Mouse (Mus musculus): ENCODE results near the gene Csnk2b.
"Not testable (repeated sequence)": the region's sequence is repeated elsewhere in the genome, so short reads cannot be mapped to it uniquely, and the experiment has no call there.

Gene Csnk2b

DNA sequence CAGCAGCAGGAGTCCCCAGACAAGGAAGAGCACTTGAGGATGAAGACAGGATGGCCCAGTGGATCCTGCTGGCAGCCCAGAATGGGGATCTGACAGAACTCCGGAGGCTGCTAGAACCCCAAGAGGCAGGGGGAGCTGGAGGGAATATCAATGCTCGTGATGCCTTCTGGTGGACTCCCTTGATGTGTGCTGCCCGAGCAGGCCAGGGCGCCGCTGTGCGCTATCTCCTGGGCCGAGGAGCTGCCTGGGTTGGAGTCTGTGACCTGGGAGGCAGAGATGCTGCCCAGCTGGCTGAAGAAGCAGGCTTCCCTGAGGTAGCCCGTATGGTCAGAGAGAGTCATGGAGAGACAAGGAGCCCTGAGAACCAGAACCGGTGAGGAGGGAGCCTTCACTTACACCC, 1.4 kb upstream of the Csnk2b start:
- DNase-seq (ENCODE audit: extremely low read depth, low read depth) = not testable (repeated sequence)

GRCm38 (mm10) chr17:35121143-35121799, 582 bp downstream of the Csnk2b start, which contains the start of gene Gpank1:
Gene Gpank1 (plus strand): TSS chr17:35121455.
- peak; percentile 87 for DNase-seq (ENCODE audit: extremely low read depth, low read depth)

- no peak for DNase-seq (ENCODE audit: extremely low read depth, low read depth)
These were observed 1.1 kb downstream of the Csnk2b start for GRCm38 (mm10) chr17:35120745-35121142.

DNA sequence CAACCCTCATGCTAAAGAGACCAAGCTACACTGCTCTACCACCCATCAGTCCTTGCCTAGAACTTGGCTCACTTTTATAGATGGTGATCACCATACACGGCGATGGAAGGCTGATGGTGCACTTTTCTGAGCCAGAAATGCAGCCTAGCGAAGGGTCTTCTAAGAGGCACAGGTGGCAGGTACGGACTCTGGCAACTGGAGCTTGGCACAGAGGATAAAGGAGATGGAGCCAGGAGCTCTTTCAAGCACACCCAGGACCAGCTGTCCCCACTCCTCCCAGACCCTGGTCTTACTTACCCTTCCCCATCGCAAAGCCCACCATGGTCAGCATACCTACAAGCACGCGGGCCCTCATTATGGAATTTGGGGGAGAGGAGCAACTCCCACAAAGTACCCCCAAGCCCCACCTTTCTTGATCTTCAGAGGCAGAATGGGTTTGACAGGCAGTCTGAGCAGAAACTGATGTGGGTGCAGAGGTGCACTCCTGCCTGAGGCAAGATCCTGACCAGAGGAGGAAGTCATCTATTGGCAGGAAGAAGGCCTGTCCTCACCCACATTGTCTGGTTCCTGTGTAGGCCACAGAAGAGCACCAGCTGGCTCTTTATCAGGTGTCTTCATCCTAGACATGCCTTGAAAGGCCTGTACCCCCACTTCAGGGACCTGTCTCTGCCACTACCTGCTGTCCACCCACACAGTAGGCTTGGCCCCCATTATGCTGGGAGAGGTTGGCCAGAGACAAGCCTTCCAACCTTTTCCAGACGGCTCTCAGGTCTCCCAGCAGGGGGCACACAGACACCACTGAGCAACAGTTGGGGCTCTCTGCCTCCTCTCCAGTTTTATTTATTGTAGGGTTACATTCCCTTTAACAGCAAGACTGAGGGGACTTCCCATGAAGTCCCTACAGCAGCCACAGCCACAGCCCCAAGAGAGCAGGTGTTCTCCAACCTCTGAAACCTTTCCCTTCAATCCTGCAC, 6.5 kb downstream of the Csnk2b start, which contains the start of gene Ly6g5b:
TSS of gene Ly6g5b (minus strand) at position 383 of the 974 bp plus-strand sequence.
- peak; percentile 17 for DNase-seq (ENCODE audit: extremely low read depth, low read depth)

DNA sequence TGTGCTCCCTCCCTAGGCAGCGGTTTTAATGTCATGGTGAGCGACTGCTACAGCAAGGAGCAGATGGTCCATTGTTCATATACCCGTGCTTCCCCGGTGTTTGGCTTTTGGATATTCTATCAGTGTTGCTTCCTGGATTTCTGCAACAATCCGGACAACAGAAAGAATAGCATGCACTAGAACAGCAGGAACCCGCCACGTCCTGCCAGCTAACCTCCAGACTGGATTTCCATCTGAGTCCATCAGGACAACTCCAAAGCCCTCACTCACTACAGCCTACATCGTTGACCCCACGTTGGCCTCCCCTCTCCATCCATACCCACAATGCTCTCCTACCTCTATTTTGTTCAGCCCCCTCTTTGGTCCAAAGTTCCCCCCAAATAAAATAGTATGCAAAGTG, 10.1 kb downstream of the Csnk2b start:
- no peak for DNase-seq (ENCODE audit: extremely low read depth, low read depth)

DNA sequence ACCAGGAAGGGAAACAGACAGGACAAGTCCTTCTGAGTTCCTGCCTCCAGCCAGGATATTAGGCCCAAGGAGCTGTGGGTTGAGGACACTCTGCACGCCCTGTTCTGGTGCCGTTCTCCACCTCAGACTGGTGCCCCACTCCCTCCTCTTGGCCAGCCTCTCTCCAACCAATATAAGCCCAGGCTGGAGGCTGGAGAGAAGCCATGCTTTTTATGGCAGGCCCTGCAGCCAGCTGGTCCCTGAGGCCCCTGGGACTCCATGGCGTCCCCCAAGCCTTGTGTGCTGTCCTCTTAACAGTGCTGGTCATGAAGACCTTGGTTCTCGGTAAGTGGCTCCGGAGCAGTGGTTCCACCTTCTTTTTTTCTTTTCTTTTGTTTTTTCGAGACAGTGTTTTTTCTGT, 13.8 kb downstream of the Csnk2b start, which contains the start of gene Ly6g5c:
TSS of gene Ly6g5c (plus strand) at position 183 of the 400 bp plus-strand sequence.
- no peak for DNase-seq (ENCODE audit: extremely low read depth, low read depth)

DNA sequence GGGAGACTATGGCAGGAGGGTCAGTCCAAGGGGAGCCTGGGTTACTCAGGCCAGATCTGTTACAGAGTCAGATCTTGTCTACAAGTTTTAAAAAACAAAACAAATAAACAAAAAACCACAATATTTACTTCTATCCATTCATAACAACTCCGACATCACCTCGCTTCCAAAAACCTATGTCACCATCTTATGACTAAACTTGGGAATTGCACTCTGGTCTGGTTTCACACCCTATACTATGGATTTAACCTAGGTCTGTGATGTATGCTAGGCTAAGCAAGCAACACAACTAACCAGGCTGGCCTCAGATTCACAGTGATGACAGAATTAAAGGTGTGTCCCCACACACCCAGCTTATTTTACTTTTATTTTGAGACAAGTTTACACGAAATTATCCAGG, 15.3 kb downstream of the Csnk2b start:
- DNase-seq (ENCODE audit: extremely low read depth, low read depth) = no peak

GRCm38 (mm10) chr17:35105740-35106389, 16.0 kb downstream of the Csnk2b start:
- DNase-seq (ENCODE audit: extremely low read depth, low read depth) = no peak

DNA sequence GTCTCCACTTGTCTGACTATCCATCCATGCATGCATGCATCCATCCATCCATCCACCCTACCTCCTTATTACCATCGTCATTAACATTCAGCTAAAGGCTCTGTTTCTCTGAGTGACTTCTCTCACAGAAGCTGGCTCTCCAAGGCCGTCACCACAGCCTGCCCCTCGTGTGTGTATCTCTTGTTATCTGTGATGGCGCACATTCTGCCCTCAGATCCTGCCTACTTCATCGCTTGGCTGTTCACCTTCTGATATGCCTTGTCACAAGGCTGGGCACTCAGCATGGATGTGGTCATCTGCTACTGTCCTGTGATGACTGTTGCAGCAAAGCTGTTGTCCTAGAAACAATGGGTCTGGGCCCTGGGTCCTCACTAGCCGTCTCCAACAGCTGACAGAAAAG, 17.1 kb downstream of the Csnk2b start:
- peak; percentile 79 for DNase-seq (ENCODE audit: extremely low read depth, low read depth)

GRCm38 (mm10) chr17:35104079-35104478, 17.8 kb downstream of the Csnk2b start:
- no peak for DNase-seq (ENCODE audit: extremely low read depth, low read depth)

DNA sequence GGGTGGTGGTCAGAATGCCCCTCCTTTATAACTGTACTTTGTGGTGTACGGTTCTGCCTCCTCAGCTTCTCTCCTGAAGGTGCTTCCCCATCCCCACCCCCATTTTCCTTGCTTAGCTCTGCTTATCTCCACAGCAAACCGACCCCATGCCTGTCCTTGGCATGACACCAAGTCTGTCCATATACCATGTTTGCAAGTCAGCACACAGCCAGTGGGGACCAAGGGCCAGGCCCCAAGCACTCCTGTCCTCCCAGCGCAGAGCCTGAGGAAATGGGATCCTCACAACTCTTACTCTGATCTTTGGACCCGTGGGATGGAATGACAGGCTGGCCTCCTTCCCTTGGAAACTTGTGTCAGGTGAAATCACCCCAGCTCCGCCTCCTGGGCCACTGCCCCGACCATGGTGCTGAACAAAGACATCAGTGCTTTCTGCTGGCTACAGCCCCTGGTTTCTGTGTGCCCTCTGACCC, 18.6 kb downstream of the Csnk2b start:
- peak; percentile 93 for DNase-seq (ENCODE audit: extremely low read depth, low read depth)

GRCm38 (mm10) chr17:35102299-35102698, 19.6 kb downstream of the Csnk2b start:
- DNase-seq (ENCODE audit: extremely low read depth, low read depth) = no peak

DNA sequence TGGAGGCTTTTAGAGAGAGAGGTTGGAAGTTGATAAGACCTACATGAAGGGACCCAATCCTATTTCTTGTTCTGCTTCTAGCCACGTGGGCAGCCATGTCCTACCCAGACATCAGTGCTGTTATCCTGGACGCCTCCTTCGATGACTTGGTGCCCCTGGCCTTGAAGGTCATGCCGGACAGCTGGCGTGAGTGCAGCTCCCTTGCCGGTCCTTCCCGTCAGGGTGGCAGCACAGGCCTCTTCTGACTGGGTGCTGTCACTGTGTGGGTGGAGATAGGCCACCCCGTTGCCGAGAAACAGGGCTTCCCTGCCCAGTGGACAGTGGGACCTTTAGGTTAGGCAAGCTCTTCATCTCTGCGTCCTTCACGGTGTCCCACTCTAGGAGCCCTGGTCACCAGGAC, 20.7 kb downstream of the Csnk2b start:
- no peak for DNase-seq (ENCODE audit: extremely low read depth, low read depth)

DNA sequence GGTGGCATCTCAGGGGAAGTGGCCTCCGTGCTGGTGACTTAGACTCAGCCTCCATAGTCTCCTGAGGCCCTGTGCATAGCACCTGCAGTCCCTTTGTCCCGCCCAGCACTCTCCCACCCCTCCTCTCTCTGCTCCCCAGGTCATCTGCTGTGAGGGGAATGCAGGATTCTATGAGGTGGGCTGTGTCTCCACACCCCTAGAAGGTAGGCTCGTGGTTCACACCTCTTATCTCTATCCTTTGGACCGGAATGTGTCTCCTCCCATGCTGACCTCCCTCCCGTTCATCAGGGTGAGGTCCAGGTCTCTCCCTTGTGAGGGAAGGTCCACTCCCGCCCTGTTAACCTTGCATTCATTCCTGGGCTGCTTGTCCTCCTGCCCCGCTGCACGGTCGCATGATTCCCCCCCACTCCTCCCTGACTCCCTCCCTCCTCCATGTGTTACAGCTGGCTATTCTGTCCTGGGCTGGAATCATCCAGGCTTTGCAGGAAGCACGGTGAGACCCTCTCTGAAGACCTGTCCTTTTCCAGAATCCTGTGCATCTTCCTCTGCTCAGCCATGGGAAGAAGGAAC, 21.6 kb downstream of the Csnk2b start:
- no peak for DNase-seq (ENCODE audit: extremely low read depth, low read depth)

DNA sequence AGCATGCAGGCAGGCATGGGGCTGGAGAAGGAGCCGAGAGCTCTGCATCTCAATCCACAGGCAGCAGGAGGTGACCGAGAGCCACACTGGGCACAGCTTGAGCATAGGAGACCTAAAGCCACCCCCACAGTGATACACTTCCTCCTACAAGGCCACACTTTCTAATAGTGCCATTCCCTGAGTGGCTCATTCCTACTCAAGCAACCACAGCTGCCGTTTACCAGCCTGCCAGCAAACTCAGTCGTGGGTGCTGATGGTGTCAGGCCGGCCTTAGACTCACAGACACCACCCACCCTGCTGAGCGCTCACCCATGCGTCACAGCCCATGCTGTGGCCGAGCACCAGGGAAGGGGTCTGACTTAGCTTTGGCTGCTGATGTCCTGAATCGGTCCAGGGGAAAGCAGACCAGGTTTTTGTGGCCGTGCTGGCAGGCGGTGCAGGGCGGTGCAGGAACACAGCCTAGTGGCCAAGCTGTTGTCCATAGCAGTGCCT, 24.6 kb downstream of the Csnk2b start:
- no peak for DNase-seq (ENCODE audit: extremely low read depth, low read depth)

- DNase-seq (ENCODE audit: extremely low read depth, low read depth) = no peak
These were observed 25.3 kb downstream of the Csnk2b start for GRCm38 (mm10) chr17:35096597-35096996.

DNA sequence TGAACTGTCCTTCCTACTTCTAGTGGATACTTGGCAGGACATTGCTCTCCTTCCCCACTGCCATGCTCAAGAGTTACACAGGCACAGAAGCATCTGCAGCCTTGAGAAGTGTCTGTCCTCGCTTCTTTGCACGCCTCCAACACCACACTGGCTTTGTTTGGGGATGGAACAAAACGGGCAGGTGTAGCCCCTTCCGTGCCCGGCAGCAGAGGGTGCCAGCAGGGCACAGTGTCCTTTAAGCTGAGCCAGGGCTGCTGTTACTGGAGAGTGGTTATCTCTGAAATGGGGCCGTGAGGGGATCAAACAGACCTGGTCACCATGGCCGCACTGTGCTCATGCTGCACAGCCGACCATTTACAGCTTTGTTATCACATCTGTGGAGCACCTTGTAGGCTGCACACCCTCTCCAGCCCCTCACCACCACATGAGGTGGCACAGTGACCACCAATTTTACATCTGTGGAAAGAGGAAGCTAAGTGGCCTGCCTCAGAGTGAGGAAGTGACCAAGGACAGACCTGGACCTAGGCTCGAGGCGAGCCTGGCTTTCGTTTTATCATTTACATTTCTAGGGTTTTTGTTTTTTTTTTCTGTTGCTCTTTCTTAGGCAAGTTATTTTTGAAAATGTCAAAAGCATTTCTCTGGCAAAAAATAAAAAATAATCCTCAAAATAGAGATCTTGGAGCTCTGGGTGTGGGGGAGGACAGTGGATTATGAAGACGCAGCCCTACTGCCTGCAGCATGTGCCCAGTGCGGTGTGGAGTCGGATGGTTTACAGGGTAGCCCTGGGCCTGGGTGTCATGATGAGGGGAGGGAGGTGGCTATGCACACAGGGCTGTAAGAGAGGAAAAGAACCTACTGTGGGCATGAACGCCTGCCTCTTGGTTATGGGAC, 27.1 kb downstream of the Csnk2b start:
- DNase-seq (ENCODE audit: extremely low read depth, low read depth) = no peak

GRCm38 (mm10) chr17:35092403-35093198, 29.3 kb downstream of the Csnk2b start:
- DNase-seq (ENCODE audit: extremely low read depth, low read depth) = no peak
